ENCODE assay signal across 12 mouse cellular contexts in the genomic region with DNA sequence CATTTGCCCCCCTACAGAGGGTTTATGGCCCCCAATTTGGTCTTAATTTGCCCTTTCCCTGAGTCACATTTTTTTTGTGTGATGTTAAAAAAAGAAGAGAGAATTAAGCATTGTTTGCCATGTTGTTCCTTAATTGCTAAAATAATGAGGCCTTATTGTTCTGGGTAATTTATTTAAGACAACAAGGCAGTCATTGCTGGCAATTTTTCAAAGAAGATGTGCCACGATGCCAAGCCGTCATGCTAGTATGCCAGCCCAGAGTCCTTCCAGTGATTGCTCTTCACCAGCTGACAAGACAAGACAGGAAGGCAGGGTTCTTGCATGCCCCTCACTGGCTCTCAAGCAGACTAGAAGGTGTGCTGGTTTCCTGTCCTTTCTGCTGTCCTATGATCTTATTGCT.
"Had no signal": no experiment of that assay in that cellular context is flagged by ENCODE, and none has a peak within 500 bp of the region (broad histone marks: within the 10 kb centered on the region; RNA-seq: fewer than 3 reads in every experiment).

No protein-coding gene starts in this region.

- DNase-seq: kidney, adult 2 months; kidney, postnatal 10 days; kidney, postnatal 36 days; liver, embryonic 13.5 days; lung, adult 2 months; lung, postnatal 14 days; lung, postnatal 4 days; thymus, adult 18-20 months; thymus, postnatal 36 days had no signal

- H3K27me3 ChIP-seq: liver, embryonic 13.5 days; midbrain, embryonic 12.5 days; neural tube, embryonic 12.5 days; neural tube, embryonic 15.5 days had no signal

- H3K4me3 ChIP-seq: liver, embryonic 13.5 days; midbrain, embryonic 12.5 days; neural tube, embryonic 12.5 days; neural tube, embryonic 15.5 days had no signal

- H3K9me3 ChIP-seq: liver, embryonic 13.5 days; neural tube, embryonic 12.5 days; neural tube, embryonic 15.5 days had no signal

- H3K4me2 ChIP-seq: liver, embryonic 13.5 days; midbrain, embryonic 12.5 days; neural tube, embryonic 12.5 days; neural tube, embryonic 15.5 days had no signal

- H3K4me1 ChIP-seq: liver, embryonic 13.5 days; midbrain, embryonic 12.5 days; neural tube, embryonic 12.5 days; neural tube, embryonic 15.5 days had no signal

- H3K9ac ChIP-seq: liver, embryonic 13.5 days; midbrain, embryonic 12.5 days; neural tube, embryonic 12.5 days; neural tube, embryonic 15.5 days had no signal

- H3K27ac ChIP-seq: liver, embryonic 13.5 days; midbrain, embryonic 12.5 days; neural tube, embryonic 12.5 days; neural tube, embryonic 15.5 days had no signal
